Mouse (Mus musculus) brain, embryonic 14.5 days (tissue): Measurements from ENCODE around the gene Pnmal1.

ENCODE experiments used
- CTCF ChIP-seq: fragments of 200-500 bp; IDR thresholded peaks from 2 replicates; pipeline ENCODE4 v1.5.1; 2012; ENCODE audit warnings: inconsistent platforms, mild to moderate bottlenecking, moderate library complexity, borderline replicate concordance; ENCODE audit not compliant: insufficient read depth, insufficient read length; ENCODE audit errors: extremely low read depth
- POLR2A ChIP-seq: fragments of 200-500 bp; IDR thresholded peaks from 2 replicates; pipeline ENCODE4 v1.6.1; 2012; ENCODE audit warnings: mild to moderate bottlenecking, inconsistent platforms, borderline replicate concordance; ENCODE audit not compliant: poor library complexity, insufficient read depth, insufficient read length, severe bottlenecking; ENCODE audit errors: extremely low read depth

GRCm38 (mm10) chr7:16947349-16947895 is 12.1 kb upstream of the Pnmal1 start:
- TF ChIP-seq CTCF (no peak), POLR2A (no peak)
